Mouse (Mus musculus) G1E (cell line): ENCODE results near the gene Rps4x. TPM values are rescaled to one million over a fixed set of nuclear protein-coding genes. Genes with fewer than 3 reads are reported as not detected.
"Not testable (repeated sequence)": the region's sequence is repeated elsewhere in the genome, so short reads cannot be mapped to it uniquely, and the experiment has no call there.

Experiments used
- ATAC-seq: 2 replicates; pipeline ENCODE4 v1.8.0; 2016; ENCODE audit warnings: mild to moderate bottlenecking; ENCODE audit not compliant: insufficient number of reproducible peaks, poor library complexity, low FRiP score, severe bottlenecking; ENCODE audit errors: extremely low read depth
- DNase-seq: peaks from one replicate; pipeline ENCODE4 v3.0.0; 2012; ENCODE audit warnings: low spot score
- H3K27me3 ChIP-seq: 2 replicates; pipeline ENCODE4 v1.6.1; 2012; ENCODE audit warnings: mild to moderate bottlenecking, low read length, inconsistent platforms; ENCODE audit not compliant: insufficient read depth
- H3K36me3 ChIP-seq: replicated peaks from 2 replicates; pipeline ENCODE3; 2012; ENCODE audit warnings: mild to moderate bottlenecking, inconsistent platforms
- H3K4me1 ChIP-seq: 2 replicates; pipeline ENCODE4 v1.6.1; 2012; ENCODE audit warnings: low read depth, low read length, inconsistent platforms, mixed read lengths; ENCODE audit not compliant: insufficient read depth
- H3K4me3 ChIP-seq: 2 replicates; pipeline ENCODE4 v1.5.1; 2012; ENCODE audit warnings: low read depth, mild to moderate bottlenecking, inconsistent platforms, low read length, moderate library complexity, mixed read lengths
- H3K9me3 ChIP-seq: replicated peaks from 2 replicates; pipeline ENCODE4 v1.6.1; 2012; ENCODE audit warnings: inconsistent platforms
- CTCF ChIP-seq: IDR thresholded peaks from 2 replicates; pipeline ENCODE4 v1.5.1; 2012; ENCODE audit warnings: low read depth, low read length, inconsistent platforms, mixed read lengths
- GATA1 ChIP-seq: IDR thresholded peaks from 2 replicates; pipeline ENCODE4 v1.6.1; 2012; ENCODE audit warnings: borderline replicate concordance, low read length, inconsistent platforms, mixed read lengths
- GATA2 ChIP-seq: IDR thresholded peaks from 2 replicates; pipeline ENCODE4 v1.6.1; 2012; ENCODE audit warnings: low read depth, low read length, inconsistent platforms, borderline replicate concordance
- POLR2AphosphoS5 ChIP-seq: IDR thresholded peaks from 2 replicates; pipeline ENCODE4 v1.6.1; 2012; ENCODE audit warnings: low read depth, low read length, inconsistent platforms; ENCODE audit not compliant: insufficient replicate concordance
- TAL1 ChIP-seq: conservative IDR thresholded peaks from 2 replicates; pipeline ENCODE4 v1.6.1; 2012; ENCODE audit warnings: low read depth, low read length, inconsistent platforms, mixed read lengths
- polyA plus RNA-seq: library from polyadenylated mRNA; stranded (reverse); fragments of >175 nt; gene quantifications from 2 replicates; pipeline ENCODE4 v1.2.3, GENCODE M21; 2012
- total RNA-seq, 2 experiments: library from RNA; stranded (forward) in 1 of 2; stranded (reverse) in 1 of 2; fragments of 200-1000 nt in 1 of 2; fragments of >200 nt in 1 of 2; fragmentation: Nextera tagmentation in 1 of 2; gene quantifications; 2 replicates each; pipeline ENCODE4 v1.2.3; 2014 to 2017

Gene Rps4x
- total RNA-seq (2014; fragmentation: Nextera tagmentation) (991 and 1,040 TPM in 2 replicates), total RNA-seq (2017) (2,960 and 3,116 TPM in 2 replicates), polyA plus RNA-seq (161 and 175 TPM in 2 replicates)

GRCm38 (mm10) chrX:102188712-102189497 lies at the start of gene Rps4x:
TSS of gene Rps4x (minus strand) at chrX:102189394.
- Histone ChIP-seq H3K9me3 (no peaks in the 10 kb centered on the region), H3K4me3 (peak within 1 kb of the TSS; percentile 80), H3K27me3 (peaks cover 6% of the 10 kb centered on the region; the same call in 1 of the 2 replicates), H3K4me1 (peaks cover 10% of the 10 kb centered on the region), H3K36me3 (peaks cover 38% of the 10 kb centered on the region)
- peak; percentile 81 for ATAC-seq
- DNase-seq = peak; percentile 23
- TF ChIP-seq TAL1 = no peak
- TF ChIP-seq CTCF = peak; percentile 13; the same call in 1 of the 2 replicates

- TF ChIP-seq GATA1 (no peak), CTCF (peak; percentile 52)
- ATAC-seq (no peak), DNase-seq (peak; percentile 1)
- Histone ChIP-seq H3K36me3 (no peaks in the 10 kb centered on the region), H3K9me3 (no peaks in the 10 kb centered on the region), H3K4me1 (no peaks in the 10 kb centered on the region), H3K27me3 (no peaks in the 10 kb centered on the region), H3K4me3 (no peak overlapping the region)
These were observed 29.9 kb upstream of the Rps4x start for GRCm38 (mm10) chrX:102219126-102219525.

GRCm38 (mm10) chrX:102215356-102215755 lies 26.2 kb upstream of the Rps4x start:
- H3K4me3 ChIP-seq, H3K36me3 ChIP-seq, ATAC-seq, H3K4me1 ChIP-seq, H3K9me3 ChIP-seq, DNase-seq, H3K27me3 ChIP-seq: not testable (repeated sequence)
- peak; percentile 30; the same call in 1 of the 2 replicates for TF ChIP-seq CTCF

GRCm38 (mm10) chrX:102190840-102191239 lies 1.6 kb upstream of the Rps4x start:
- peaks cover 10% of the 10 kb centered on the region for H3K27me3 ChIP-seq
- no peak for TF ChIP-seq POLR2AphosphoS5
- TF ChIP-seq CTCF = no peak
- no peak for TF ChIP-seq TAL1
- no peak for TF ChIP-seq GATA2
- no peak for TF ChIP-seq GATA1

GRCm38 (mm10) chrX:102189581-102189980 lies 387 bp upstream of the Rps4x start:
- H3K36me3 ChIP-seq = peaks cover 31% of the 10 kb centered on the region
- H3K27me3 ChIP-seq = peaks cover 10% of the 10 kb centered on the region; the same call in 1 of the 2 replicates
- peaks cover 7% of the 10 kb centered on the region for H3K4me1 ChIP-seq
- no peak for DNase-seq
- no peaks in the 10 kb centered on the region for H3K9me3 ChIP-seq
- ATAC-seq = no peak
- TF ChIP-seq POLR2AphosphoS5 (no peak), GATA2 (no peak), CTCF (no peak), GATA1 (no peak), TAL1 (no peak)
- H3K4me3 ChIP-seq = peak overlapping the region; percentile 80; the same call in 1 of the 2 replicates

More at GRCm38 (mm10) chrX:102190840-102191239, 1.6 kb upstream of the Rps4x start:
- ATAC-seq (no peak), DNase-seq (no peak)
- Histone ChIP-seq H3K36me3 (peaks cover 19% of the 10 kb centered on the region), H3K9me3 (no peaks in the 10 kb centered on the region), H3K4me1 (peaks cover 4% of the 10 kb centered on the region), H3K4me3 (no peak overlapping the region)

GRCm38 (mm10) chrX:102187023-102187699 lies 2.0 kb downstream of the Rps4x start:
- Histone ChIP-seq H3K27me3 (no peaks in the 10 kb centered on the region), H3K9me3 (no peaks in the 10 kb centered on the region), H3K4me3 (peak overlapping the region; percentile 80), H3K36me3 (peaks cover 52% of the 10 kb centered on the region), H3K4me1 (peaks cover 12% of the 10 kb centered on the region)
- TF ChIP-seq GATA1 (no peak), POLR2AphosphoS5 (no peak), TAL1 (no peak), GATA2 (no peak), CTCF (no peak)
- ATAC-seq = no peak
- no peak for DNase-seq

- Histone ChIP-seq H3K4me3 (no peak overlapping the region), H3K9me3 (no peaks in the 10 kb centered on the region), H3K4me1 (peaks cover 19% of the 10 kb centered on the region), H3K36me3 (peaks cover 61% of the 10 kb centered on the region), H3K27me3 (no peaks in the 10 kb centered on the region)
- no peak for ATAC-seq
- DNase-seq = no peak
- no peak for TF ChIP-seq GATA1
- no peak; the same call in 1 of the 2 replicates for TF ChIP-seq POLR2AphosphoS5
- TF ChIP-seq GATA2 = no peak
- TF ChIP-seq CTCF = no peak
- no peak for TF ChIP-seq TAL1
These were observed 6.6 kb downstream of the Rps4x start for GRCm38 (mm10) chrX:102182575-102182974.
